Mouse (Mus musculus) cerebellum, adult 2 months (tissue): ENCODE data around the gene Pip4p1. TPM values are rescaled to one million over a fixed set of nuclear protein-coding genes. Genes with fewer than 3 reads are reported as not detected.
"Not testable (repeated sequence)": the region's sequence is repeated elsewhere in the genome, so short reads cannot be mapped to it uniquely, and the experiment has no call there.

Experiments
- DNase-seq, 2 experiments: peaks; one replicate each; pipeline ENCODE4 v3.0.0; 2021
- H3K27ac ChIP-seq: fragments of 200-500 bp; 2 replicates; pipeline ENCODE4 v1.5.1; 2012; ENCODE audit warnings: low read length, control low read depth, inconsistent platforms; ENCODE audit not compliant: insufficient read depth
- H3K27me3 ChIP-seq: fragments of 200-500 bp; 2 replicates; pipeline ENCODE4 v1.6.1; 2012; ENCODE audit warnings: inconsistent platforms, mild to moderate bottlenecking, low read length, moderate library complexity; ENCODE audit not compliant: control insufficient read depth, insufficient read depth
- H3K4me1 ChIP-seq: fragments of 200-500 bp; 2 replicates; pipeline ENCODE4 v1.6.1; 2011; ENCODE audit warnings: low read length; ENCODE audit not compliant: control insufficient read depth, insufficient read depth
- H3K4me3 ChIP-seq: fragments of 200-500 bp; replicated peaks from 2 replicates; pipeline ENCODE3; 2011; ENCODE audit warnings: mild to moderate bottlenecking, low read depth, low read length, control low read depth; ENCODE audit not compliant: insufficient read depth
- CTCF ChIP-seq: fragments of 200-500 bp; IDR thresholded peaks from 2 replicates; pipeline ENCODE4 v1.5.1; 2011; ENCODE audit warnings: low read depth, mild to moderate bottlenecking, control low read depth, low read length, moderate library complexity, borderline replicate concordance; ENCODE audit not compliant: insufficient read depth
- POLR2A ChIP-seq: fragments of 200-500 bp; IDR thresholded peaks from 2 replicates; pipeline ENCODE4 v1.6.1; 2011; ENCODE audit warnings: low read length, control low read depth, borderline replicate concordance; ENCODE audit not compliant: insufficient read depth
- WGBS: fragments of 180-500 bp; shearing (Covaris S2); methylation state at CpG from one replicate; pipeline ENCODE4 v1.1.7; 2018; 5-methylcytosine and 5-hydroxymethylcytosine counted together
- polyA plus RNA-seq: library from polyadenylated mRNA; depleted of rRNA; stranded (reverse); fragments of >200 nt; gene quantifications from 2 replicates; pipeline ENCODE4 v1.2.3, GENCODE M21; 2012

The Pip4p1 gene
- polyA plus RNA-seq, 1 experiment = 204 TPM

GRCm38 (mm10) chr14:50955487-50955886 is 24.8 kb upstream of the Pip4p1 start:
- DNase-seq = no peak
- no peaks in the 10 kb centered on the region for H3K4me1 ChIP-seq
- H3K27me3 ChIP-seq = no peaks in the 10 kb centered on the region
- H3K27ac ChIP-seq = no peak overlapping the region
- no peak overlapping the region for H3K4me3 ChIP-seq
- WGBS = 91% methylated on average over 10 of the region's 10 CpGs
- TF ChIP-seq POLR2A = no peak
- no peak for TF ChIP-seq CTCF

DNA sequence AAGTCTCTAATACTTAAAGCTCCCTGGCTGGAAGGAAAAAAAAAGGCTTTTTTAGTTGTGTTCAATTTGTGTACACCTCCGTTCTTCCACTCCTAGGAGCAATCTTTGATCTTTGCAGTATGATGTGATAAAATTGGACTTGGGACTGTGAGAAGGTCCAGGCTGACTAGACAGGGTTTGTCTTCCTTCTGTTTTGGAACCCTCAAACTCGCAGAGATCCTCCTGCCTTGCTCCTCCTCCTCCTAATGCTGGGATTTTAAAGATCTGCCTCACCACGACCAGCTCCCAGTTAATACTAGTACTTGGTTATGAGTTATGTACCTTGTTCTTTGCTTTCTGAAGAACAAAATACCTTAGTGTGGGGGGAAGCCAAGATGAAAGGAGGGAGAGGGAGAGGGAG is 14.9 kb upstream of the Pip4p1 start:
- not testable (repeated sequence) for H3K4me3 ChIP-seq, H3K27me3 ChIP-seq, H3K27ac ChIP-seq, DNase-seq, H3K4me1 ChIP-seq
- 22% methylated on average over 3 of the region's 3 CpGs for WGBS

DNA sequence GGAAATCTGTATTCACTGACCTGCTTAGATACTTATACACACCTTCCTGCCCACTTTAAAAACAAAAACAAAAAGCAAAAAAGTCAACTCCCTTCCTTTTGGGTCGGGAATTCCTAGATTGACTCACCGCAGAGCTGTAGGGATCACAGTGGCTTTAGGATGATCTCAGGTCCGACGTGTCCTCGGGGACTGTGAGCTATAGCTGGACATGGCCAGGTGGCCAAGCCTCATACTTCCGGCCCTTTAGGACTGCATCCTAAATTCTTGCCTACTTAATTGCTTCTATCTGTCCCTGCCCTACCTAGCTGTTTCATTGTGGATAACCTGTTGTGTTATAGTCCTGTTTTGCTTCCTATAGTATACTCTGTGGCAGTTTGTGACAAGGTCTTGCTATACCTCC is 14.4 kb upstream of the Pip4p1 start:
- Histone ChIP-seq H3K27ac (peak overlapping the region; percentile 51; the same call in 1 of the 2 replicates), H3K4me3 (peak overlapping the region; percentile 30)
- not testable (repeated sequence) for H3K4me1 ChIP-seq, H3K27me3 ChIP-seq
- 1% methylated on average over 6 of the region's 6 CpGs for WGBS
- DNase-seq = peak in 1 of 2 experiments; percentile 6

DNA sequence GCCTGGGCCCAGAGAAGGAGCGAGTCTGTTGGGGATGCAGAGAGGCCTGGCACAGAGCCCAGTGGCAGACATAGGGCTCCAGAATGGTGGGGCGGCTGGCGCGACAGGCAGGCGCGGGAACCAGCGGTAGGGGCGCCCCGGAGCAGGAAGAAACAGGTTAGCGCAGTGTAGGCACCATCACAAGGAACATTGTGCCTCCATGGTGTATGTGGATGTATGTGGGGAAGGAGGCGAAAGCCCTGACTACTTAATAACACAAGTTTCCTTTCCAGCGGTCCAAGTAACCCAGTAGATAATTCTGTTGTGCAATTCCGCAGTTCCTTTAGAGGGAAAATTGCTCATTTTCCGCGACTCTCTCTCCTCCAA is 14.0 kb upstream of the Pip4p1 start:
- H3K27me3 ChIP-seq, H3K4me1 ChIP-seq, DNase-seq: not testable (repeated sequence)
- peak overlapping the region; percentile 51; the same call in 1 of the 2 replicates for H3K27ac ChIP-seq
- under 1% methylated on average over 15 of the region's 15 CpGs for WGBS
- peak overlapping the region; percentile 45 for H3K4me3 ChIP-seq

GRCm38 (mm10) chr14:50943932-50944667 is 13.4 kb upstream of the Pip4p1 start, which contains the start of gene Gm49342:
Gene Gm49342, plus strand, starts transcription at chr14:50944517.
- Histone ChIP-seq H3K4me3 (peak within 1 kb of the TSS; percentile 45), H3K27me3 (no peaks in the 10 kb centered on the region), H3K27ac (peak within 1 kb of the TSS; percentile 51; the same call in 1 of the 2 replicates), H3K4me1 (no peaks in the 10 kb centered on the region)
- WGBS = 13% methylated on average over 31 of the region's 31 CpGs
- peak; percentile 92 to 96 for DNase-seq
- peak; percentile 98 for TF ChIP-seq POLR2A
- TF ChIP-seq CTCF = 0 out of 2 replicates have a peak, but pooled peaks have one; percentile 19

- DNase-seq = no peak
- Histone ChIP-seq H3K27ac (no peak overlapping the region), H3K27me3 (no peaks in the 10 kb centered on the region), H3K4me3 (no peak overlapping the region), H3K4me1 (no peaks in the 10 kb centered on the region)
- TF ChIP-seq CTCF = no peak
- TF ChIP-seq POLR2A = no peak
- WGBS = 40% methylated on average over 2 of the region's 2 CpGs
Measured at GRCm38 (mm10) chr14:50938940-50939339, 8.3 kb upstream of the Pip4p1 start.

DNA sequence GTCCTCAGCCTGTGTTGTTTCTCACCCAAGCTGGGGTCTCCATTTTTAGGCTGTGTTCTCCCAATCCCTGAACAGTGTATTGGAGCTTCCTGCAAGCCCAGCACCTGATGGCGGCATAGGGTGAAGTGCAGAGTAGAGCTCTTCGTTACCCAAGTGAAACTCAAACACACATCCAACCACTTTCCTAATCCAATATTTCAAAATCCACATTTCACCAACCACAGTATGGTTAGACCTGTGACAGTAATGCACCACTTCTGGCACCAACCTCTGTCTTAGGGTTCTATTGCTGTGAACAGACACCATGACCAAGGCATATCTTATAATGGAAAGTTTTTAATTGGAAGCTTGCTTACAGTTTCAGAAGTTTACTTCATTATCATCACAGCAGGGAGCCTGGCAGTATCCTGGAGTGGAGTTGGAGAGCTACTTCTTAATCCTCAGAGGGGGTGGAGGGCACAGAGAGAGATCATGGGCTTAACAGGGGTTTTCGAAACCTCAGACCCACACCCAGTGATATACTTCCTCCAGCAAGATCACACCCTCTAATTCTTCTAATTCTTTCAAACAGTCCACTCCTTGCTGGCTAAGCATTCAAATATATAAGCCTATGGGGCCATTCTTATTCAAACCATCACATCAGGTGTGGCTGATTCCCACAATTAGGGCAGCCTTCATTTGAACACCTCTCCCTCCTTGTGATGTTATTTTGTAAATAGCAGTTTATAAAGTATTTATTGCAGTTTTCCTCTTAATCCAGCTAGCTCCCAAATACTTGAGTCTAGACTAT is 7.7 kb upstream of the Pip4p1 start:
- 93% methylated on average over 3 of the region's 3 CpGs for WGBS

DNA sequence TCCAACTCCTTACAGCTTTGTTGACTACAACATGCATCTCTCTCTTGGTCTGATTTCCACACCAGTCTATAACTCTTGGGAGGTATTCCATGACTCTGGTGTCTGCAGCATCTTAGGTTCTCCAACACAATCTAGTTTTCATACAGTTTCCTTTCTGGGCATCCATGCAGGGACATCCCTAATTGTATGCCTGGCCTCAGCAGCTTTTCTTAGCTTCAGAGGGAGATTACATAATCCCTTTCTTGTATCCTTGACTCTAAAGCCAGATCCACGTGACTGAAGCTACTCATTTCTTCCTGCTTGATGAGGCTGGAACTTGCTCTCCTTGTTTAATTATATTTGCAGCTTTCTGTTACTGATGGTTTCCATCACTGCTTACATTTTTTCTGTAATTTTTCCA is 6.0 kb upstream of the Pip4p1 start:
- 55% methylated on average over 1 of the region's 1 CpGs for WGBS
- no peaks in the 10 kb centered on the region for H3K4me1 ChIP-seq
- TF ChIP-seq POLR2A = no peak
- no peak for TF ChIP-seq CTCF
- no peak for DNase-seq
- H3K4me3 ChIP-seq = no peak overlapping the region
- H3K27ac ChIP-seq = no peak overlapping the region
- no peaks in the 10 kb centered on the region for H3K27me3 ChIP-seq

More for the DNA sequence above, 7.7 kb upstream of the Pip4p1 start:
- DNase-seq = no peak
- H3K4me3 ChIP-seq = no peak overlapping the region
- H3K27me3 ChIP-seq = no peaks in the 10 kb centered on the region
- no peak overlapping the region for H3K27ac ChIP-seq
- no peak for TF ChIP-seq CTCF
- no peak for TF ChIP-seq POLR2A
- H3K4me1 ChIP-seq = no peaks in the 10 kb centered on the region
